Mouse (Mus musculus) lung, adult 2 months (tissue): ENCODE measurements around the gene Dnaic2.

ENCODE experiments used
- CTCF ChIP-seq: fragments of 200-500 bp; IDR thresholded peaks from 2 replicates; pipeline ENCODE4 v1.5.1; 2011; ENCODE audit warnings: mild to moderate bottlenecking, low read length, control low read depth; ENCODE audit not compliant: insufficient read depth
- POLR2A ChIP-seq: fragments of 200-500 bp; IDR thresholded peaks from 2 replicates; pipeline ENCODE4 v1.6.1; 2011; ENCODE audit warnings: low read depth, mild to moderate bottlenecking, control low read depth, low read length, borderline replicate concordance; ENCODE audit errors: extremely low read depth

- no peak for TF ChIP-seq CTCF
- no peak for TF ChIP-seq POLR2A
Observed at GRCm38 (mm10) chr11:114791891-114792411, 64.7 kb downstream of the Dnaic2 start.
